Comparison of ENCODE assay signal across 9 mouse cellular contexts in the genomic region with DNA sequence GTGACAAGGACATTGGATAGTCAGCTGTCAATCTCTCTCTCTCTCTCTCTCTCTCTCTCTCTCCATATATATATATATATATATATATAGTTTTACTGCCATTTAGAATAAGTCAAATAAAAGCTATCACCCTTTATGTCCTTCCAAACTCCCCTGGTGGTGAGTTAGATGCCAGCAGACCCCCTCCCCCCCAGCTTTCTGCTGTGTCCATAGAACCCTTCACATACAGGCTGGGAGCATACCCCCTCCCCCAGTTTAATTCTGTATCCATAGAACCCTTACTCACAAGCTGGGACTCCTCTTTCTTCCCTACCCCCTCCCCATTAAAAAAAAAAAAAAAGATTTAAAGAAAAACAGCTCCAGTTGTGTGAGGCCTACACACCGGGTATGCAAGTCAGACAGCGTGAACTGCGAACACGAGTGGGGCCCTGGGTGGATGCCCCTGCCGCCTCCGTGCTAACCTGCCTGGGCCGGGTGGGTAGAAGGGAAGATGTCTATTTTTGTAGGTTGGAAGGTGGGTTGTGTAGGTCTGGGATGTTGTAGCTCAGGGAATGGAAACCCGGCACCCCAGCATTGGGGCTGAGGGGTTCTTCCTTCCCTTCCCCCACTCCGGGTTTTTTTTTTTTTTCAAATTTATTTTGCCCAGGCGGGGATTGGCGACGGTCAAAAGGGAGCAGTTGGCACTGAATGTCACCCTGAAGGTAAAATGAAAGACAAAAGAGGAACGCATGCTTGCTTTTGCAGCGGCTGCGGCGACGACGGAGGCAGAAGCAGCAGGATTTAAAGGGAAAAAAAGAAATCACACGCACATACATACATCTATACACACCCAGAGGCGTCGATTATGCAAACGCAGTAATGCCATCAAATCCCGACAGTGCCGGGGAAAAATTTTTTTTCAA. TPM values are rescaled to one million over a fixed set of nuclear protein-coding genes. Genes with fewer than 3 reads are reported as not detected.
DNase-seq lines count a peak whose midpoint lies in the region; ATAC-seq lines count a peak whose summit lies in the region.
"Had no signal": no experiment of that assay in that cellular context is flagged by ENCODE, and none has a peak within 500 bp of the region (broad histone marks: within the 10 kb centered on the region; RNA-seq: fewer than 3 reads in every experiment).

No protein-coding gene starts in this region.

- no peaks in the 10 kb centered on the region for H3K9me3 ChIP-seq in forebrain, embryonic 15.5 days
- H3K9me3 ChIP-seq in neural tube, embryonic 13.5 days = no peaks in the 10 kb centered on the region

- no peaks in the 10 kb centered on the region for H3K36me3 ChIP-seq in forebrain, embryonic 15.5 days
- no peaks in the 10 kb centered on the region for H3K36me3 ChIP-seq in neural tube, embryonic 13.5 days

- H3K4me1 ChIP-seq in forebrain, embryonic 15.5 days = 0 out of 2 replicates have a peak, but pooled peaks cover 4% of the 10 kb centered on the region
- peaks cover 28% of the 10 kb centered on the region for H3K4me1 ChIP-seq in neural tube, embryonic 13.5 days (replicated peaks)

- 7% methylated on average over 24 of the region's 24 CpGs for WGBS in forebrain, embryonic 15.5 days
- WGBS in neural tube, embryonic 13.5 days = 8% methylated on average over 24 of the region's 24 CpGs

- H3K4me2 ChIP-seq in forebrain, embryonic 15.5 days (replicated peaks) = peak overlapping the region; percentile 98
- peak overlapping the region; percentile 84 for H3K4me2 ChIP-seq in neural tube, embryonic 13.5 days

- H3K27ac ChIP-seq in forebrain, embryonic 15.5 days (replicated peaks) = peak overlapping the region; percentile 19
- H3K27ac ChIP-seq in neural tube, embryonic 13.5 days (replicated peaks) = peak overlapping the region; percentile 87
- H3K27ac ChIP-seq: macrophage had no signal

- H3K4me3 ChIP-seq in forebrain, embryonic 15.5 days = peak overlapping the region; percentile 70
- peak overlapping the region; percentile 72 for H3K4me3 ChIP-seq in neural tube, embryonic 13.5 days

- H3K27me3 ChIP-seq in forebrain, embryonic 15.5 days = no peaks in the 10 kb centered on the region
- no peaks in the 10 kb centered on the region for H3K27me3 ChIP-seq in neural tube, embryonic 13.5 days

- peak overlapping the region; percentile 76 for H3K9ac ChIP-seq in forebrain, embryonic 15.5 days (replicated peaks)
- peak overlapping the region; percentile 91 for H3K9ac ChIP-seq in neural tube, embryonic 13.5 days

- DNase-seq in adrenal gland, postnatal 10 days = peak; percentile 27
- DNase-seq in adrenal gland, adult 18-20 months (ENCODE audit: low spot score in 2 of 2) = no peak
- peak; percentile 46 for DNase-seq in brain, adult 2 months (ENCODE audit: low read depth, low spot score)
- peak; percentile 20 to 32 for DNase-seq in left cerebral cortex, adult 18-20 months (ENCODE audit: low spot score in 2 of 2)
- no peak for DNase-seq in adrenal gland, postnatal 25 days

- ATAC-seq in forebrain, embryonic 15.5 days (replicated peaks) = peak; percentile 61
- peak; percentile 36; the same call in 1 of the 2 replicates for ATAC-seq in neural tube, embryonic 13.5 days (ENCODE audit: low read depth)
- no peak for ATAC-seq in megakaryocyte-erythroid progenitor cell, adult 5-6 weeks (replicated peaks; ENCODE audit: low FRiP score, low TSS enrichment, poor library complexity, severe bottlenecking)

RNA-seq across cellular contexts. Expression of gene Esrrg, which starts 42.4 kb away (rescaled TPM):
- total RNA-seq in adrenal gland, postnatal 10 days (2021) = 10 to 100 TPM; 18.8 to 28.7 TPM
- 10 to 100 TPM; 13.2 to 13.4 TPM for total RNA-seq in adrenal gland, adult 18-20 months (2021)
- 8.6 and 9.9 TPM in 2 replicates for polyA plus RNA-seq in forebrain, embryonic 15.5 days (2015; fragmentation: Nextera tagmentation; extraction: Ambion mirVana)
- total RNA-seq in left cerebral cortex, adult 18-20 months (2021) = 10 to 100 TPM; 24.6 to 28.1 TPM
- 28.9 and 29.7 TPM in 2 replicates for polyA plus RNA-seq in neural tube, embryonic 13.5 days (2015; fragmentation: Nextera tagmentation; extraction: Ambion mirVana)
- not detected in 2 replicates for total RNA-seq in megakaryocyte-erythroid progenitor cell, adult 5-6 weeks (2014; fragmentation: Nextera tagmentation)
- total RNA-seq in megakaryocyte-erythroid progenitor cell, adult 5-6 weeks (2017) = not detected in 2 replicates
- total RNA-seq in adrenal gland, postnatal 25 days (2021) = 9.0 and 19.4 TPM in 2 replicates
- polyA plus RNA-seq: macrophage had no signal

Comparison
In these comparisons a context has a peak if more than half of its experiments do, and no peak if none do; other contexts are left out.
1. DNase-seq: peak in adrenal gland, postnatal 10 days (single experiment), brain, adult 2 months (single experiment) and left cerebral cortex, adult 18-20 months (2 of 2); none in adrenal gland, adult 18-20 months (0 of 2) and adrenal gland, postnatal 25 days (single experiment).